Mouse (Mus musculus): ENCODE measurements around the gene Kdm1a.

Gene Kdm1a

DNA sequence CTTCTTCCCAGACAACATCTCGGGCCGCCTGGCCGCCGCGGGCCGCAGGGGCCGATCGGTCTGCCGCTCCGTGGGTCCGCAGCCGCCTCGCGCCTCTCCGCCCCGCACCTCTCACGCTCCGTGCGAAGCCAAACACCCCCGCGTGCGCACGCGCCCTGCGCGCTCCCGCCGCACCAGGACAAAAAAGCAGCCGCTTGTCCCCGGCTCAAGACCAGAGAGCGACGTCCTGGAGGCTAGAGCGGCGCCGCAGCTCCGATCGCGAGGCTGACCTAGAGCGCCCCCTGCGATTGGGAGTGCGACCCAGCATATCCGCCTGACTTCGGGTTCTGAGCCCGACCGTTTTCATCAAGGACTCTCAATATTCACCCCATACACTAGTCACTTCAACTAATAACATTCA is at the start of gene Kdm1a:
TSS of gene Kdm1a (minus strand) at position 156 of the 400 bp plus-strand sequence.
- peak; percentile 96 to 97 for DNase-seq (ENCODE audit: low spot score in 2 of 2)

DNA sequence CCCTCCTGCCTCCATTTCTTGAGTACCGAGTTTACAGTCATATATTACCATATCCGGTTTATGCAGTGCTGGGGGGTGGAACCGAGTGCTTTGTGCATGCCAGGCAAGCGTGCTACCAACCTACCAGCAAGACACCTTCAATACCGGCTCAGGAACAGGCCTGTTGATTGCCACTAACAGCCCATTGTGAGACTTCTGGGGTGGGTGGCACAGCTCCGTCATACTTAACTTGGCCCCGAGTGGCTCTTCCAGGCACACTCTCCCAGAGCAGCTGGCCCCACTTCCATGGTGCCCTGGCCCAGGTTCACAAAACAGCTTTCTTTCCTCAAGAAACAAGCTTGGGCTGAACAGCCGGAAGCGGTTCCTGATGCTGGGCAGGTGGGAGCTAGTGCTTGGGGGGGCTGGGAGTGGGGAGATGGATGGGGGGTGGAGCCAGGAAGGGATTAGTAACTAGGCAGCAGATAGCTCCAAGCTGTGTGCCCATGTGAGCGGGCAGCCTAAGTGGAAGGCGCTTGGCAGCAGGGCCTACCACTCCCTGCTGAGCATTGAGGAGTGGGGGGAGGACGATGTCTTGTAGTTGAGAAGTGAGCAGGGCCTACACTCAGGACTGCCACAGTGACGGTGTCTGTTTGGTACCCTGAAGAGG is 49.5 kb upstream of the Kdm1a start:
- peak; percentile 73 to 84 for DNase-seq (ENCODE audit: low spot score in 2 of 2)

DNA sequence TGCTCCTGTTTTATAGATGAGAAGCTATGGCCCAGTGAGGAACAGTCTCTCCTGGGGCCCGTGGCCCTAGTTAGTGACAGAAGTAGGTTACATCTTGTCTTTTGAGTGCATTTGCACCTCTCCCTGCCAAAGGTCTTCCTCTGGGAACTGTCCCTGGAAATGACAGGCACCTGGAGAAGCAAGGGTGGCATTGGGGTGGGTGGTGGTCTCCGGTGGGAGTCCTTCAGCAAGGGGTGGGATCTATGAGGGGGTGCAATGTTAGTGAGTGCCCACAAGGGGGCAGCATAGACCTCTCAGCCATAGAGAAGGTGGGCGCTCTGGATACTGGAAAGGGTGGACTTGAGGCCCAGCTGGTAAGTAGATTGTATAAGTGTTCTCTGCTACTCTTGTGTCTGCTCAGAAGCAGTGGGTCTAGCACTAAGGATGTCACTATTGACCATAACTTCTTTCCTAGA is 48.9 kb upstream of the Kdm1a start:
- peak; percentile 60 to 61 for DNase-seq (ENCODE audit: low spot score in 2 of 2)

DNA sequence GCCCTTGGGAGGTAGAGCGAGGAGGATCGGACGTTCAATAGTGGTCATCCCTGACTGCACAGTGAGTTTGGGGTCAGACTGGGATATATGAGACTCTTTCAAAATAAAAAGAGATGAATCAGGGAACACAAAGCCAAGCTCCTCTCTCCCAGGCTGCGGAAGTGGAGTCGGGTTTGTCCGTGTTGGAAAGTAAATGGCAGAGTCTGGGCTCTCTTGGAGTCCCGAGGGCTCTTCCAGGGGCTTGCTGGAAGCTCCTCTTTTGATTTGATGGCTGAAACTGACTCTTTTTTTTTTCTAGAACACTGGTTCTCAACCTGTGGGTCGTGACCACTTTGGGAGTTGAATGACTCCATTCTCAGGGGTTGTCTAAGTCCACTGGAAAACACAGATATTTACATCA is 47.7 kb upstream of the Kdm1a start:
- no peak for DNase-seq (ENCODE audit: low spot score in 2 of 2)

DNA sequence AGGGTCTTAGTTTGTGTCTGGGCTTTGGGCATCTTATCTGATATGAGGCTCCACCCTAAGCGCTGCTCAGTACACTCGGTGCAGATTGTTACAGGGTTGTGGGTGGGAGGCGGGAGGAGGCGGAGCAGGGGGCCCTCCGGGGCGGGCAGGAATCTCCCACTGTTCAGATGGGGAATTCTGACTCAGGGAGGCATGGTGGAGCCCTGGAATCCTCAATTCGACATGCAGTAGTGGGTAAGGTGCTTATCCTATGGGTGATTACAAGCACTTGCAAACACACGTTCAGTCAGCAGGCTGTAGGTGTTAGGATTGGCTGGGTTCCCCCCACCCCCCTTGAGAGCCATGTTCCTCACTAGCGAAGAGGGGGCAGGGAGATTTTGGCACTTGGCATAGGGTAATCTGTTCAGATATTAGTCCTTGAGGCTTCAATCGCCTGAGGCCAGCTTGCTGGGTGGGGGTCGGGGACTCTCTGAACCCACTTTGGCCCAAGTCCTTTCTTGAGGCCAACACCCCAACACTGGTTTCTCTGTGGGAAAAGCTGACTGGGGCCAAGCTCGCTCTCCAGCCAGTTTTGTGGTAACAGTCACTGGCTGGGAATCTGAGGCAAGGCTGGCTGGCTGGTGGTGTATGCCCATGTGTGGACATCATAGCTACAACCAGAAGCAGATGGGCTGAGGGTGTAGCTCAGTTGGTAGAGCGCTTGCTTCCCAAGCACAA is 47.1 kb upstream of the Kdm1a start:
- DNase-seq (ENCODE audit: low spot score in 2 of 2), result peak; percentile 53 to 60

DNA sequence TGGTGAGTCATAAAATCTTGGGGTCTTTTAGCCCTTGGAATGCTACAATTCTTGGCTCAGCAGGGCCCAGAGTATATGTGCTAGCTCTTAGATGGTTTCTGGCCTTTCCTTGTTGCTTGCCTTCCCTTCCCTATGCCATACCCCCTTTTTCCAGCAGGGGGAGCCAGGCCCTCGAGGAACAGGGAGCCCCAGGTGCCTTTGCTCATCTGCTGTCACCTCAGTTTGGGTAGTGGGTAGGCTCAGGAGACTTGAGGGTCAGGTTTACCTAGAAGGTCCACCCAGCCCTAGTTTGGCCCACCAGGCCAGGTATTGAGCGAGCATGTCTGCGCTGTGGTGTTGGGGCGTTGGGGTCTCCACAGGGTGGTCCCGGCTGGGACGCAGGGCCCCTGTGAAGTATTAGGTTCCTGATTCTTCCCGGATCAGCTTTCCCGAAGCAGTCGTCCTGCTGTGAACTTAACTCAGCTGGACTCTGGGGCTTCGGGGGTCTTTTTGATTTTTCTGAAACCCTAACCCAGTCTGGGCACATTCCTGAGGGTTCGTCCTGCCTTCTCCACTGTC is 46.5 kb upstream of the Kdm1a start:
- peak; percentile 88 to 92 for DNase-seq (ENCODE audit: low spot score in 2 of 2)

DNA sequence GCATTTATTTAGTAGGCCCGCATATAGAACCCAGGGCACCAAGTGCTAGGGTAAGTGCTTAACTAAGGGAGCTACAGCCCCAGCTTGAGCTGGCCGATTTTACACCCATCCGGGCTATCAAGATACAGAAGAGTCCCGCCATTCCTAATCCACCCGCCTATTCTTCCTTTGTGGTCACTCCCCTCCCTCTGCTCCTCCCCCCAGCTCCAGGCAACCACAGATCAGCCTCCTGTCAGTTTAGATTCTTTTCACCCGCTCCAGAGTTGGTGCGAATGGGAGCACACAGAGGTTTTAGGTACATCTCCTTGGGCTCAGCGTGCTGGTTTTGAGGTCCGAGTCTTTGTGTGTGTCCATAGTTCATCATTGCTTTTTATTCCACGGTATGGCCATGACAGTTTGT is 36.4 kb upstream of the Kdm1a start:
- DNase-seq (ENCODE audit: low spot score in 2 of 2), result no peak

DNA sequence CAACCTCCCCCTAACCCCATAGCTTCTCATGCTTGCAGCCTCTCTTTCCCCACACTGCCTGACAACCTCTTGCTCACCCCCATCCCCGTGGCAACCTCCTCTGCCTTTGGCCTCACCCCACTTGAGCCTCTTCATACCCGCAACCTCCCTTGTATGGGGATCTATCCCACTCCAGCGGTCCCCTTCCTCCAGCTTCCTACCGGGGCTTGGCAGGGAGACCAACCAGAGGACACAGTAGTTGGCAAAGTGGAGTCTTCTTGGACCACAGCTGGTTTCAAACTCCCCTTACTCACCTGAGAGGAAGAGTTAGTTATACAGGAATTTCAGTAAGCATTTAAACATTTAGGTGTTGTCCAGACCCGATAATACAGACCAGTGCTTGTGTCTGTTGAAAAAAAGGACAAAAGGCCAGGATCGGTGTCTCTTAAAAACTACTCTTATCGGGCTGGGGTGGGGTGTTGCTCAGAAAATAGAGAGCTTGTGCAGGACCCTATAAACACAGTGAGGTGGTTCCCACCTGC is 35.8 kb upstream of the Kdm1a start:
- DNase-seq (ENCODE audit: low spot score in 2 of 2), result no peak

DNA sequence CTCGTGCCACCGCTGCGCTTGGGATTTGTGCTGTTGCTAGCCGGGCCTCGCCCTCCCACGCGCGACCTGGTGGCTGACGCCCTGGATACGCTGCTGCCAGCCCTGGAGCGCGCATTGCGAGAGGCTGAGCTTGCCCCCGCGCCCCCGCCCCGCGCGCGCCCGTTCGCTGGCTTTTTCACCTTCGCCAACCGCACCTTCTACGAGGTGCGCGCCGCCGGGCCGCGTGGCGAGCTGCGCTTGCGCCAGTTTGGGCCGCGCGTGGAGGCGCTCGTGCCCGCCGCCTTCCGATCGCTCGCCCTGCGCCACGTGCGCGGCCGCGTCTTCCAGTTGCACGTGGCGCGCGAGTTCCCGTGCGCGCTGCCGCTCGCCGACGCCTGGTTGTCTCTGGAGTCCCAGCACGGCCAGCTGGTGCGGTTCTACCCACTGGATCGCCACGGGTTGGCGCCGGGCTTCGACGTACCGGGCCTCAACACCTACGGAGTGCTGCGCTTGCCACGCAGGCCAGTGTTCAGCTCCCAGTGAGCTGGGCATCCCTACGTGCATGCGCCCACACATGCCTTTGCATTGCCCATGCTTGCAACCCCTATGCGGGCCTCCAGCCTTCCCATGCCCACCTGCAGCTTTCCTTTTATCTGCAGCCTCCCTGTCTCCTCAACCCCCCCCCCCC is 35.2 kb upstream of the Kdm1a start:
- peak; percentile 89 to 90 for DNase-seq (ENCODE audit: low spot score in 2 of 2)

DNA sequence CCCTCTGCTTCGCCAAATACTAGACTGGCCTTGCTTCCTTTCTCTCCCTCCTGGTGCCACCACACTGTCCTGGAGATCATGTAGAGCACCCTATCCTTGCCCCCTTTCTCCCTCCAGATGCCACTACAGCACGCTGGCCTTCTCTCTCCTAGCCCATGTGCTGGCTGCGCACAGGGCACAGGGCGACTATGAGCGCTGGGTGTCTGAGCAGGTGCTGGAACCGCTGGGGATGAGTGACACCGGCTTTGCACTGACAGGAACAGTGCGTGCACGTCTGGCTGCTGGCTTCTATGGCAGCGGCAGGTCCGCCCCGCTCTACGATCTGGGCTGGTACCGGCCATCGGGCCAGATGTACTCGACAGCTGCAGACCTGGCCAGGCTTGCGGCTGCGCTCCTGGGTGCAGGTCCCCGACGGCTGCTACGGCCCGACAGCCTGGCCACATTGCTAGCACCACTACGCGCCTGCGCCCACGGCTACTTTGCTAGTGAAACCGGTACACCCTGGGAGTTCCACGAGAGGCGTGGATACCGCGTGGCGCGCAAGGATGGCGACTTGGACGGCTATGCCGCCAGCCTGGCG is 34.5 kb upstream of the Kdm1a start:
- no peak for DNase-seq (ENCODE audit: low spot score in 2 of 2)

DNA sequence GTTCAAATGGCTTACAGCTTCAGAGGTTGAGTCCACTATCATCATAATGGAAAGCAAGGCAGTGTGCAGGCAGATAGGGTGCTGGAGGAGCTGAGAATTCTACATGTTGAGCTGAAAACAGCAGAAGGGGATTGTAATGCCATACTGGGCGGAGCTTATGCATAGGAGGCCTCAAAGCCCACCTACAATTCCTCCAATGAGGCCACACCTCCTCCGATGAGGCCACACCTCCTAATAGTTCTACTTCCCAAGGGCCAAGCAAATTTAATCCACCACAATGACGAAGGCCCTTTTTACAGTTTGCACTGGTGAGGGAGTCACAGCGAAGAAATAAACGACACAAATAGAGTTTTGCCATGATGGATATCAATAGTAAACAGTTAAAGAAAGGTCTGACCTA is 34.0 kb upstream of the Kdm1a start:
- no peak for DNase-seq (ENCODE audit: low spot score in 2 of 2)

DNA sequence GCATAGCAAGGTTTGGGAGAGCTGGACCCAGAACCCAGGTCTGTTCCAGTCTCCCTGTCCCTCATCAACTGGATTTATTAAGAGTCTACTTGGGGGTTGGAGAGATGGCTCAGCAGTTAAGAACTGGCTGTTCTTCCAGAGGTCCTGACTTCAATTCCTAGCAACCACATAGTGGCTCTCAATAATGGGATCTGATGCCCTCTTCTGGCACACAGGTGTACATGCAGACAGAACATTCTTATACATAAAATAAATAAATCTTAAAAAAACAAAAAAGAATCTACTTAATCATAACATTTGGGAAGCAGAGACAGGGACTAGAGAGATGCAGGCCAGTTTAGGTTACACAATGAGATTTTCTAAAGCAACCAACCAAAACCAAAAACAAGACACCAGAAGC is 33.5 kb upstream of the Kdm1a start:
- DNase-seq (ENCODE audit: low spot score in 2 of 2), result no peak

DNA sequence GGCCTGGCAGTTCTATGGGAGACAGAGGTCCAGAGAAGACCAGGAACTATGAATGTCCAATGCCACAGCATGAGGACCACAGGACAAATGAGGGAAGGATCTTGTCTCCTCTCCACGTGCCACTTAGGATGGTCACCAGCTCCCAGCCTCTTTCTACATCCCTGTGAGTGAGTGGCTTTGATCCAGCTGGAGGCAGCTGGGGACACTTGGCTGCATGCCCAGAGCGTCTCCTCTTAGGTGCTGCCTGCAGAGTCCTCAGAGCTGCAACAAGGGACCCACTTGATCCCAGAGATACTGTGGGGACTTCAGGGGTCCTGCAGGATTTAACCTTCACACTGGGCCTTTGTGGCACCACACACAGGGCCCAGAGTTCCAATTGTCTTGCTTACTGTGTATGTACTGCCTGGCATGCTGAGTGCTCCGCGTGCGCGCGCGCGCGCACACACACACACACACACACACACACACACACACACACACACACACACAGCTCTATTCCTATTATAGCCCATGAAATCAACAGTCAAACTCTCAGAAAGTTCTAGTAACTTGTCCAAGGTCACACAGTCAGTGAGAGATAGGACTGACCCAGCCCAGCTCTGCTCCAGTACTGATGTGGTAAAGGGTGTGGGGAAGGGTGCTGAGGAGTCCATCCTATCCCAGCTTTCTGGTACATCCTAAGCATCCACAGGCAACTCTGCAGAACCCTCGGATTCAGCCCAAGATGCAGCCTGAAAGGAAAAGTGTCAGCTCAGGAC is 28.9 kb upstream of the Kdm1a start:
- DNase-seq (ENCODE audit: low spot score in 2 of 2), result peak; percentile 83 to 85

DNA sequence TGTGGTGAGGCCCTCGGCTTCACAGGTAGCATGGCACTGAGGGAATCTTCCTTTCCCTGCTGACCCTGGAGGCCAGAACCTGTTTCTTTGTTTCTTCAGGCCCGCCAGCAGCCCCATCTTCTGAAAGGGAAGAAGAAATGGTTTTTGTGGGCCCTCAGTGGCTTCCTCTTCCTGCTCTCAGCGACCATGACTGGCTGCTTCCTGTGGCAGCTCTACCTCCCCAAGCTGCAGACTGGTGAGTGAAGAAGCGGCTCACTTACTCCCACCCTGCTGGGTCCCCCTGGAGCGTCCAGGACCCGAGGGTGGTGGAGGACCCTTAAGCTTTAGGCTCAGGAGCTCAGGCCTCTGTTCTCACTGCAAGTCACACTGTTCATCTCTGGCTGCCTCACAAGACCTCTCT is 24.1 kb upstream of the Kdm1a start:
- DNase-seq (ENCODE audit: low spot score in 2 of 2), result no peak

DNA sequence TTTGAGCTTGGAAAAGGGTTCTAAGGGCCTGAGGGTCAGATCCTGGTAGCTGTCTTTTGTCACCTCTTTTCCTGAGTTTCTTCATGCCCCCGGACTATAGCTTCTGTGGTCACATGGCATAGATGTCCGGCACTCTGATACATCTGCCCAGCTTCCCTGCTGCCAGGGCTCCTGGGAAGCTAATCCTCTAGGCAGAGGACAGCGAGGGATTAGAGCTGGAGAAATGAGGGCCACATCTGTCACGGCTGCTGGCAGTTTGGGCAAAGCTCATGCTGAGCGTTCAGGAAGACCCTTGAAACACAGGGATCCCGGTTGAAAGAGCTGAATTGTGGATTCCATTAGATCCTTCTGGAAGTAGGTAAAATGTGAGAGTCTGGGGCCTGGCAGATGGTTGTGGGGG is 19.9 kb upstream of the Kdm1a start, which contains the start of gene Lactbl1:
TSS of gene Lactbl1 (plus strand) at position 234 of the 400 bp plus-strand sequence.
- no peak for DNase-seq (ENCODE audit: low spot score in 2 of 2)

DNA sequence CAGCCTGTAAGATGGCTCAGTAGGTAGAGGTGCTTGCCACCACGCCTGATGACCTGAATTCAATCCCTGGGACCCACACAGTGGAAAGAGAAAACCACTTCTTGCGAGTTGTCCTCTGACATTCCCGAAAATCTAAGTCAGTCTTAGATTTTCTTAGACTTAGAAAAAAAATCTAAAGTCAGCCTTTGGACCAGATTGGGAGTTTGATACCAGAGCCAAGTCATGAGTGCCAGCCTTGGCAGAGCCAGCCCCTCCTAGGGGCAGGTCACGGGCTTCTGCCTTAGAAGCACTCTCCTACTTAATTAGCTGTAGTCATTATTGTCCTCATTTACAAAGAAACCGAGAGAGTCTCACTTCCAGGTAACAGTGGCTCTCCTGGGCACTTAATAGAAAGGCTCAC is 19.4 kb upstream of the Kdm1a start:
- DNase-seq (ENCODE audit: low spot score in 2 of 2), result no peak

DNA sequence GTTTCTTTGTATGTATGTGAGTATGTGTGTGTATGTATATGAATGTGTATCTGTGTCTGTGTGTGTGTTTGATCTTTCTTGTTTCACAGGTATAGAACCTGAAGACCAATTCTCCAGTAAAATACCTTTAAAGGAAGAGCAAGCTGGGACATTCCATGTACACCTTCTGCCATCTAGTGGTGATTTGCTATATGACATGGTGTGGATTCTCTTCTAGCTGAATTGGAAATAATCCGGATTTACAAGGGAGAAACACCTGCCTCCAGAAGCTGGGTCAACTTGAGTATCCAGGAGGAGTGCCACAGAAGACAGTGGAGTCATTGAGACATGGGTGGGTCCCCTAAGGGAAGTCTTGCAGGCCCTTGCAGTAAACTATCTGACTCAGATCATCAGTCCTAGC is 18.8 kb upstream of the Kdm1a start:
- peak in 1 of 2 experiments; percentile 59 for DNase-seq (ENCODE audit: low spot score in 2 of 2)

DNA sequence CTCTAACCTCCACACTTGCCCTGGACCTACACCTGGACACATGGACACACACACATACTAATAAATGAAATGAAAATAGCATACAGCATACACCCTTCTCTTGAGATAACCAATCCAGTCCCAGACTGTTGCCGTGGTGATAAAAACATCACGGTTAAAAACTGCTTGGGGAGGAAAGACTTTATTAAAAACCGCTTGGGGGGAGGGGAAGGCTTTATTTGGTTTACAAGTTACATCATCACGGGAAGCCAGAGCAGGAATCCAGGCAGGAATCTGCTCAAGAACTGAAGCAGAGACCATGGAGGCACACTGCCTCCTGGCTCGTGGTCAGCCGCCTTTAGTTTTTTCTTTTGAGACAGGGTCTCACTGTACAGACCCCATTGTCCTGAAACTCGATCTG is 11.1 kb upstream of the Kdm1a start:
- DNase-seq (ENCODE audit: low spot score in 2 of 2), result peak in 1 of 2 experiments; percentile 62

DNA sequence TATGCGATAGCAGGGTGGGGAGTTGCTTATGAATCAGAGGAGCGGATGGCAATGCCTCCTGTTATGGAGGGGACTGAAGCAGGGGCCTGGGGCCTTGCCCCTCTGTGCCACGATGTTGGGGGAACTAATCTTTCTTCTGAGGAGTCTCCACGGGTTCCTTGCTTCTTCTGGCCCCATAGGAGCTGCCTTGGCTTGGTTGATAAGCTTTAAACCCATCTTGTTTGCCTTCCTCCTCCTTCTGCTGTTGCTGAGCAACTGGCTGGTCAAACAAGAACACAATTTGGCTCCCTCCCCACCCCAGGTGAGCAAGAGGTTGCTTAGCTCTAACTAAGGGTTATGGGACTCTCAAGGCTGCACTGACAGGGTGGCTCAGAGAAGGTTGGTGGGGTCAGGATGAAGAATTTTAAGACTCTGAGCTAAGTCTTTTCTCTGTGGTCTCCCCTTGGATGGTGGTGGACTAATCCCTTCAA is 7.9 kb upstream of the Kdm1a start, which contains the start of gene Tex46:
TSS of gene Tex46 (plus strand) at position 51 of the 470 bp plus-strand sequence.
- DNase-seq (ENCODE audit: low spot score in 2 of 2), result no peak

DNA sequence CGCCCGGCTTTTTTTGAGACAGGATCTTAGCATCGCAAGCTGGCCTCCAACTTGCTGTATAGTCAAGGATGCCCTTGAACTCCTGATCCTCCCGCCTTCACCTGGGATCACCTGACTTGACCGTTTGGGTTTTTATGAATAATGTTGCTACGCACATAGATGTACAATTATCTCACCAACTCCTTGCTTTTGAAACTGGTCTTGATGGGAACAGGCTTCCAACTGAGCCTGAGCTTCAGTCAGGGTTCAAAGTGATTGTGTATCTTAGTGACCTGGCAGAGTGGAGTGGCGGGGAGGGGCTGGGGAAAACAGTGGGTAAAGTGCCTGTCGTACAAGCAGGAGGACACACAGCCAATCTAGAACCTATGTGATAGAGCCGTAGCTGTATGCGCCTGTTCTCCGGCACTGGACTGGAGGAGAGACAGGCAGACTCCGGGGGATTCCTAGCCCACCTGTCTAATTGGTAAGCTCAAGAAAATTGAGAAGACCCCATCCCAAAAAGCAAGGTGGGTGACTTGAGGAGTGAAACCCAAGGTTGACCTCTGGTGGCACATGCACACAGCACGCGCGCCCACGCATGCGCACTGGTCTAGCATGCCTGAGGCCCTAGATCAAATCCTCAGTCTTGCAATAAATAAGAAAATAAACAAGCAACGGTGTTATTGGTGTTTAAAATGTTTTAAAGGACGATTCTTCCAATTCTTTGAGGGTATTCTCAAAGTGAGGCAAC is 3.4 kb upstream of the Kdm1a start:
- DNase-seq (ENCODE audit: low spot score in 2 of 2), result no peak
